Mouse (Mus musculus) MEL (cell line): ENCODE measurements at regions not wholly inside any gene's neighbourhood (a gene's known extent, or its start where the extent isn't known, plus 50 kb on each side); places are given as distances from the start of the nearest gene placed in this dataset.

Experiments
- DNase-seq: peaks from one replicate; pipeline ENCODE4 v3.0.0; 2011; ENCODE audit warnings: low read depth, low spot score
- H3K27ac ChIP-seq: 2 replicates; pipeline ENCODE4 v1.5.1; 2012; ENCODE audit warnings: low read depth, mild to moderate bottlenecking, control low read depth, low read length, moderate library complexity; ENCODE audit not compliant: control insufficient read depth
- H3K27me3 ChIP-seq, 2 experiments: fragments of 150-350 bp in 1 of 2; sonication (generic) in 1 of 2; 2 replicates each; pipeline ENCODE4 v1.6.1; 2012; ENCODE audit warnings: low read length in 2 of 2, mild to moderate bottlenecking in 2 of 2, improper control_type of control experiment in 1 of 2, moderate library complexity in 1 of 2; ENCODE audit not compliant: insufficient read depth in 2 of 2, control insufficient read depth in 1 of 2
- H3K36me3 ChIP-seq, 2 experiments: 2 replicates each; pipeline ENCODE4 v1.6.1; 2012 to 2014; ENCODE audit warnings: low read length in 2 of 2, improper control_type of control experiment in 1 of 2, inconsistent platforms in 1 of 2, mild to moderate bottlenecking in 1 of 2; ENCODE audit not compliant: insufficient read depth in 2 of 2, control insufficient read depth in 1 of 2
- H3K4me1 ChIP-seq, 2 experiments: fragments of 150-350 bp in 1 of 2; sonication (generic) in 1 of 2; 2 replicates each; pipeline ENCODE4 v1.6.1; 2012; ENCODE audit warnings: low read length in 2 of 2, improper control_type of control experiment in 1 of 2, mild to moderate bottlenecking in 1 of 2; ENCODE audit not compliant: insufficient read depth in 2 of 2, control insufficient read depth in 1 of 2
- H3K4me3 ChIP-seq, 2 experiments: fragments of 150-350 bp in 1 of 2; sonication (generic) in 1 of 2; 2 replicates each; pipeline ENCODE4 v1.5.1; 2012; ENCODE audit warnings: low read depth in 2 of 2, low read length in 2 of 2, mild to moderate bottlenecking in 2 of 2, moderate library complexity in 2 of 2, control low read depth in 1 of 2, improper control_type of control experiment in 1 of 2; ENCODE audit not compliant: control insufficient read depth in 1 of 2, insufficient read depth in 1 of 2
- H3K79me2 ChIP-seq: 2 replicates; pipeline ENCODE4 v1.6.1; 2012; ENCODE audit warnings: mild to moderate bottlenecking, low read length, moderate library complexity; ENCODE audit not compliant: control insufficient read depth, poor library complexity, insufficient read depth
- H3K9ac ChIP-seq: 2 replicates; pipeline ENCODE4 v1.6.1; 2012; ENCODE audit warnings: low read depth, mild to moderate bottlenecking, control low read depth, low read length, moderate library complexity; ENCODE audit not compliant: control insufficient read depth, poor library complexity, severe bottlenecking
- H3K9me3 ChIP-seq: fragments of 150-350 bp; sonication (generic); replicated peaks from 2 replicates; pipeline ENCODE4 v1.6.1; 2012; ENCODE audit warnings: mild to moderate bottlenecking, low read length, improper control_type of control experiment, moderate library complexity; ENCODE audit not compliant: insufficient read depth
- BHLHE40 ChIP-seq: IDR thresholded peaks from 2 replicates; pipeline ENCODE4 v1.6.1; 2012; ENCODE audit warnings: low read depth, mild to moderate bottlenecking, inconsistent platforms, low read length, improper control_type of control experiment, borderline replicate concordance
- CHD1 ChIP-seq: IDR thresholded peaks from 2 replicates; pipeline ENCODE4 v1.6.1; 2012; ENCODE audit warnings: low read depth, mild to moderate bottlenecking, inconsistent platforms, low read length, improper control_type of control experiment
- CTCF ChIP-seq, 3 experiments: IDR thresholded peaks in 2 of 3; conservative IDR thresholded peaks in 1 of 3; 2 replicates each; pipeline ENCODE4 v1.5.1; 2011 to 2012; ENCODE audit warnings: low read length in 3 of 3, low read depth in 2 of 3, mild to moderate bottlenecking in 2 of 3, improper control_type of control experiment in 1 of 3, inconsistent platforms in 1 of 3, mixed read lengths in 1 of 3, moderate library complexity in 1 of 3; ENCODE audit not compliant: control insufficient read depth in 1 of 3, insufficient read depth in 1 of 3, poor library complexity in 1 of 3, severe bottlenecking in 1 of 3
- E2F4 ChIP-seq: IDR thresholded peaks from 2 replicates; pipeline ENCODE4 v1.6.1; 2011; ENCODE audit warnings: low read depth, low read length, improper control_type of control experiment, borderline replicate concordance
- ELF1 ChIP-seq: IDR thresholded peaks from 2 replicates; pipeline ENCODE4 v1.6.1; 2014; ENCODE audit warnings: low read depth, mild to moderate bottlenecking, inconsistent platforms, low read length, improper control_type of control experiment, moderate library complexity
- ETS1 ChIP-seq: IDR thresholded peaks from 2 replicates; pipeline ENCODE4 v1.6.1; 2012; ENCODE audit warnings: low read depth, mild to moderate bottlenecking, inconsistent platforms, low read length, improper control_type of control experiment, moderate library complexity
- GATA1 ChIP-seq: IDR thresholded peaks from 2 replicates; pipeline ENCODE4 v1.6.1; 2011; ENCODE audit warnings: low read depth, low read length, improper control_type of control experiment
- JUND ChIP-seq: IDR thresholded peaks from 2 replicates; pipeline ENCODE4 v1.6.1; 2011; ENCODE audit warnings: low read depth, mild to moderate bottlenecking, improper control_type of control experiment, low read length
- MAX ChIP-seq: IDR thresholded peaks from 2 replicates; pipeline ENCODE4 v1.6.1; 2011; ENCODE audit warnings: low read length, improper control_type of control experiment
- MAZ ChIP-seq: IDR thresholded peaks from 2 replicates; pipeline ENCODE4 v1.6.1; 2012; ENCODE audit warnings: low read depth, mild to moderate bottlenecking, inconsistent platforms, low read length, improper control_type of control experiment
- MEF2A ChIP-seq: IDR thresholded peaks from 2 replicates; pipeline ENCODE4 v1.6.1; 2014; ENCODE audit warnings: low read depth, mild to moderate bottlenecking, inconsistent platforms, low read length, improper control_type of control experiment; ENCODE audit not compliant: poor library complexity, insufficient replicate concordance, severe bottlenecking; ENCODE audit errors: extremely low read depth
- MXI1 ChIP-seq: IDR thresholded peaks from 2 replicates; pipeline ENCODE4 v1.6.1; 2011; ENCODE audit warnings: mild to moderate bottlenecking, low read depth, low read length, improper control_type of control experiment
- MYB ChIP-seq: IDR thresholded peaks from 2 replicates; pipeline ENCODE4 v1.6.1; 2011; ENCODE audit warnings: mild to moderate bottlenecking, low read depth, low read length, improper control_type of control experiment
- NELFE ChIP-seq: IDR thresholded peaks from 2 replicates; pipeline ENCODE4 v1.6.1; 2011; ENCODE audit warnings: low read depth, low read length, improper control_type of control experiment
- NRF1 ChIP-seq: IDR thresholded peaks from 2 replicates; pipeline ENCODE4 v1.6.1; 2014; ENCODE audit warnings: low read depth, mild to moderate bottlenecking, inconsistent platforms, low read length, improper control_type of control experiment, moderate library complexity; ENCODE audit not compliant: poor library complexity, insufficient read depth, severe bottlenecking
- POLR2AphosphoS2 ChIP-seq: IDR thresholded peaks from 2 replicates; pipeline ENCODE4 v1.6.1; 2011; ENCODE audit warnings: low read length, improper control_type of control experiment
- POLR2AphosphoS5 ChIP-seq: IDR thresholded peaks from 2 replicates; pipeline ENCODE4 v1.6.1; 2012; ENCODE audit warnings: low read depth, borderline replicate concordance, mild to moderate bottlenecking, inconsistent platforms, low read length, moderate library complexity, mixed read lengths
- RAD21 ChIP-seq: IDR thresholded peaks from 2 replicates; pipeline ENCODE4 v1.6.1; 2011; ENCODE audit warnings: mild to moderate bottlenecking, low read depth, low read length, improper control_type of control experiment
- SMC3 ChIP-seq: IDR thresholded peaks from 2 replicates; pipeline ENCODE4 v1.6.1; 2011; ENCODE audit warnings: low read depth, low read length, improper control_type of control experiment
- TAL1 ChIP-seq: IDR thresholded peaks from 2 replicates; pipeline ENCODE4 v1.6.1; 2012; ENCODE audit warnings: mild to moderate bottlenecking, inconsistent platforms, low read length, moderate library complexity, mixed read lengths
- UBTF ChIP-seq: IDR thresholded peaks from 2 replicates; pipeline ENCODE4 v1.6.1; 2012; ENCODE audit warnings: low read depth, mild to moderate bottlenecking, inconsistent platforms, low read length, improper control_type of control experiment, moderate library complexity, borderline replicate concordance; ENCODE audit not compliant: insufficient read depth
- USF1 ChIP-seq: IDR thresholded peaks from 2 replicates; pipeline ENCODE4 v1.6.1; 2014; ENCODE audit warnings: low read depth, mild to moderate bottlenecking, inconsistent platforms, low read length, improper control_type of control experiment, moderate library complexity
- ZC3H11A ChIP-seq: IDR thresholded peaks from 2 replicates; pipeline ENCODE4 v1.6.1; 2012; ENCODE audit warnings: low read depth, mild to moderate bottlenecking, inconsistent platforms, low read length, improper control_type of control experiment
- ZKSCAN1 ChIP-seq: IDR thresholded peaks from 2 replicates; pipeline ENCODE4 v1.6.1; 2012; ENCODE audit warnings: low read depth, mild to moderate bottlenecking, inconsistent platforms, low read length, improper control_type of control experiment, moderate library complexity
- ZMIZ1 ChIP-seq: IDR thresholded peaks from 2 replicates; pipeline ENCODE4 v1.6.1; 2012; ENCODE audit warnings: low read depth, mild to moderate bottlenecking, inconsistent platforms, low read length, improper control_type of control experiment, moderate library complexity
- ZNF384 ChIP-seq: IDR thresholded peaks from 2 replicates; pipeline ENCODE4 v1.6.1; 2012; ENCODE audit warnings: low read depth, mild to moderate bottlenecking, inconsistent platforms, low read length, improper control_type of control experiment

- no peak overlapping the region for H3K9ac ChIP-seq
- no peaks in the 10 kb centered on the region for H3K79me2 ChIP-seq
- TF ChIP-seq BHLHE40 (no peak), NRF1 (no peak), MAZ (no peak), USF1 (no peak), POLR2AphosphoS5 (no peak), ZKSCAN1 (no peak), MYB (no peak), GATA1 (no peak), ZC3H11A (no peak), CHD1 (no peak), POLR2AphosphoS2 (no peak), UBTF (no peak), ZNF384 (no peak), MAX (no peak), JUND (no peak), RAD21 (no peak), ETS1 (no peak), MXI1 (no peak)
- no peaks in the 10 kb centered on the region for H3K36me3 ChIP-seq
- no peaks in the 10 kb centered on the region for H3K9me3 ChIP-seq
- H3K27ac ChIP-seq: no peak overlapping the region
- H3K27me3 ChIP-seq: no peaks in the 10 kb centered on the region
- no peak for DNase-seq
- no peaks in the 10 kb centered on the region for H3K4me1 ChIP-seq
- H3K4me3 ChIP-seq: no peak overlapping the region
Measured at GRCm38 (mm10) chr1:83731682-83732081, 323.7 kb upstream of the Sphkap start.

- Histone ChIP-seq H3K9me3 (no peaks in the 10 kb centered on the region), H3K27me3 (no peaks in the 10 kb centered on the region), H3K4me1 (no peaks in the 10 kb centered on the region), H3K36me3 (no peaks in the 10 kb centered on the region), H3K79me2 (no peaks in the 10 kb centered on the region), H3K4me3 (no peak overlapping the region), H3K27ac (no peak overlapping the region), H3K9ac (no peak overlapping the region)
- no peak for TF ChIP-seq JUND
- TF ChIP-seq E2F4: no peak
- TF ChIP-seq ELF1: no peak
- TF ChIP-seq SMC3: no peak
- no peak for TF ChIP-seq MEF2A
- no peak for TF ChIP-seq ETS1
- no peak for TF ChIP-seq CHD1
- TF ChIP-seq TAL1: no peak
- no peak for TF ChIP-seq CTCF (IDR thresholded peaks at IDR 0.05 in 2 of 3, conservative IDR thresholded peaks at IDR 0.05 in 1 of 3; ENCODE audit: control insufficient read depth in 1 of 3, insufficient read depth in 1 of 3, low read depth in 2 of 3, low read length in 3 of 3, poor library complexity in 1 of 3, severe bottlenecking in 1 of 3)
- TF ChIP-seq POLR2AphosphoS2: no peak
- TF ChIP-seq GATA1: no peak
- TF ChIP-seq NELFE: no peak
- no peak for TF ChIP-seq ZMIZ1
- TF ChIP-seq BHLHE40: no peak
- TF ChIP-seq ZC3H11A: no peak
- no peak for DNase-seq
Measured at GRCm38 (mm10) chr1:83728810-83729209, 320.8 kb upstream of the Sphkap start.
